Mouse (Mus musculus): ENCODE results near the gene Gmpr.

GRCm38 (mm10) chr13:45526230-45526629 is 19.0 kb downstream of the Gmpr start:
- no peak for TF ChIP-seq CTCF (IDR thresholded peaks at IDR 0.05; ENCODE audit: low read depth, low read length)
- TF ChIP-seq EP300 (IDR thresholded peaks at IDR 0.05; ENCODE audit: insufficient read depth, low read depth, low read length), result no peak
